Mouse (Mus musculus): ENCODE measurements around the gene Plbd1.

DNA sequence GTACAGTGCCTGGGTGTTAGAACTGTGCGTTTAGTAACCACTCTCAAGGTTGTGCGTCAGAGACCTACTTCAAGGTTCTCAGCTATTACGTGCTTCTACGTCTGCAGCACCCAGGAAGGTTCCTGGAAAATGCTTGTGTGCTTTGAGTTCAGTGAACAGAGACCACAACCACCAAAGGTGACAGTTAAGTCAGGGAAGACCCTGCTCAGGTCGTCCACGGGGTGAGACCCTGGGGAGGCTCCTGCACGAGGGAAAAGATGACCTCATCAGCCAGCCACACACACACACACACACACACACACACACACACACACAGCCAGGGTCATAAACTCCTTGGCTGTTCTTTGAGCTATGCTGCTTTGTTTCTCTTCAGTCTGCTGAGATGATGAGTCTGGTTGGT is 59.1 kb downstream of the Plbd1 start:
- TF ChIP-seq CTCF (conservative IDR thresholded peaks at IDR 0.05; ENCODE audit: insufficient read depth, insufficient read length, low read depth, low read length) = no peak
- TF ChIP-seq POLR2A (IDR thresholded peaks at IDR 0.05; ENCODE audit: low read depth, low read length) = no peak

Measured in kidney, adult 2 months (tissue).